Mouse (Mus musculus): ENCODE measurements around the gene Iqsec1.

- TF ChIP-seq CTCF (IDR thresholded peaks at IDR 0.05; ENCODE audit: low read depth) (no peak), EP300 (IDR thresholded peaks at IDR 0.05; ENCODE audit: low read depth) (no peak)
Observed at GRCm38 (mm10) chr6:90802604-90803003, 185.9 kb downstream of the Iqsec1 start.

All from heart, postnatal 0 days (tissue).